Mouse (Mus musculus): Measurements from ENCODE around the gene Pla2g10. TPM values are rescaled to one million over a fixed set of nuclear protein-coding genes. Genes with fewer than 3 reads are reported as not detected.
A peak's percentile ranks its signal among the peaks of the same experiment; 100 is the strongest.
"Not testable (repeated sequence)": the region's sequence is repeated elsewhere in the genome, so short reads cannot be mapped to it uniquely, and the experiment has no call there.

Gene Pla2g10
- polyA plus RNA-seq (2015; fragmentation: Nextera tagmentation; extraction: Ambion mirVana), result 0.21 and 0.47 TPM in 2 replicates

GRCm38 (mm10) chr16:13730285-13731255 is at the start of gene Pla2g10:
TSS of gene Pla2g10 (minus strand) at chr16:13730983.
- no peak within 1 kb of the TSS for H3K27ac ChIP-seq
- 0 out of 2 replicates have a peak, but pooled peaks have one; percentile 50 for ATAC-seq
- H3K27me3 ChIP-seq, result no peaks in the 10 kb centered on the region
- 0 out of 2 replicates have a peak within 1 kb of the TSS, but pooled peaks have one; percentile 8 for H3K4me3 ChIP-seq (replicated peaks)
- H3K9me3 ChIP-seq, result no peaks in the 10 kb centered on the region
- H3K4me2 ChIP-seq (replicated peaks), result peak within 1 kb of the TSS; percentile 19
- 0 out of 2 replicates have a peak, but pooled peaks cover 5% of the 10 kb centered on the region for H3K4me1 ChIP-seq (replicated peaks)
- no peaks in the 10 kb centered on the region for H3K36me3 ChIP-seq
- H3K9ac ChIP-seq (replicated peaks), result no peak within 1 kb of the TSS
- WGBS, result 17% methylated on average over 26 of the region's 26 CpGs

- 87% methylated on average over 3 of the region's 3 CpGs for WGBS
- H3K4me1 ChIP-seq (replicated peaks); H3K9ac ChIP-seq (replicated peaks); H3K4me3 ChIP-seq (replicated peaks); H3K9me3 ChIP-seq; H3K4me2 ChIP-seq (replicated peaks); H3K27me3 ChIP-seq; H3K36me3 ChIP-seq; ATAC-seq; H3K27ac ChIP-seq: not testable (repeated sequence)
These were observed 43.9 kb upstream of the Pla2g10 start for GRCm38 (mm10) chr16:13774651-13775050.

GRCm38 (mm10) chr16:13774011-13774410 is 43.2 kb upstream of the Pla2g10 start:
- not testable (repeated sequence) for H3K27me3 ChIP-seq; H3K9me3 ChIP-seq; H3K4me1 ChIP-seq (replicated peaks); H3K36me3 ChIP-seq; H3K27ac ChIP-seq; H3K4me2 ChIP-seq (replicated peaks); ATAC-seq; H3K9ac ChIP-seq (replicated peaks); H3K4me3 ChIP-seq (replicated peaks)
- WGBS, result 87% methylated on average over 2 of the region's 2 CpGs

DNA sequence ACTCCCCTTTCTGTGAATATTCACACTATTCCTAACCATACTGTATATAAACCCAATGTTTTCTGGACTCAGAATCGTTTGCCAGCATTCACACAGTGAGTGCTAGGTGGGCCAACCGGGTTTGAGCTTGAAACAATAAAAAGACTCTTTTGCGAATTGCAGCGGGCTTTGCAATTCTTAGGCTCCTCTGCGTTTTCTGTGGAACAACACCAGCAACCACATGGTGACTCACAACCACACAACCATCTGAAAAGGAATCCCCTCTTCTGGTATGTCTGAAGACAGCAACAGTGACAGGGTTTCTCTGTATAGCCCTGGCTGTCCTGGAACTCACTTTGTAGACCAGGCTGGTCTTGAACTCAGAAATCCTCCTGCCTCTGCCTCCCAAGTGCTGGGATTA is 41.3 kb upstream of the Pla2g10 start:
- H3K9ac ChIP-seq (replicated peaks); H3K27ac ChIP-seq; H3K9me3 ChIP-seq; H3K36me3 ChIP-seq; H3K27me3 ChIP-seq; H3K4me3 ChIP-seq (replicated peaks); H3K4me1 ChIP-seq (replicated peaks); ATAC-seq; H3K4me2 ChIP-seq (replicated peaks): not testable (repeated sequence)
- 88% methylated on average over 5 of the region's 5 CpGs for WGBS

GRCm38 (mm10) chr16:13771603-13772002 is 40.8 kb upstream of the Pla2g10 start:
- not testable (repeated sequence) for H3K4me2 ChIP-seq (replicated peaks); H3K4me1 ChIP-seq (replicated peaks); ATAC-seq; H3K9me3 ChIP-seq; H3K27me3 ChIP-seq; H3K36me3 ChIP-seq; H3K4me3 ChIP-seq (replicated peaks); H3K9ac ChIP-seq (replicated peaks); H3K27ac ChIP-seq
- WGBS, result 74% methylated on average over 4 of the region's 4 CpGs

DNA sequence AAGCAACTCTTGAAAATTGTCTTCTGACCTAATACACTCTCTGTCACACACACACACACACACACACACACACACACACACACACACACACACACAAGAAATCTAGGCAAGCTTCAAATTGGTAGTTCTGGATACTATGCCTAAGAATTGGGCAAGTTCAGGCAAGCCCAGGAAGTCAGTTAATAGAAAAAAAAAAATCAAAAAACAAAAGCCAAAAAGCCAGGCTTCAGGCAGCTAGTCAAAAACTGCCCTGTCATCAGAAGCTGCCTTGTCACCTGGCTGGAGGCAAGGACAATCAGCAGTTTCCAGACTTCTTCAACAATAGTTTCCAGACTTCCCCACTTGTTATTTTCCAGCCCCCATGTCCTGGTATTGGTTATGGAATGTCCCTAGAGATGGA is 35.6 kb upstream of the Pla2g10 start:
- Histone ChIP-seq H3K27ac (no peak overlapping the region), H3K9ac (replicated peaks) (no peak overlapping the region), H3K9me3 (no peaks in the 10 kb centered on the region), H3K4me3 (replicated peaks) (no peak overlapping the region), H3K36me3 (no peaks in the 10 kb centered on the region), H3K4me2 (replicated peaks) (no peak overlapping the region), H3K27me3 (no peaks in the 10 kb centered on the region), H3K4me1 (replicated peaks) (no peaks in the 10 kb centered on the region)
- no peak for ATAC-seq

DNA sequence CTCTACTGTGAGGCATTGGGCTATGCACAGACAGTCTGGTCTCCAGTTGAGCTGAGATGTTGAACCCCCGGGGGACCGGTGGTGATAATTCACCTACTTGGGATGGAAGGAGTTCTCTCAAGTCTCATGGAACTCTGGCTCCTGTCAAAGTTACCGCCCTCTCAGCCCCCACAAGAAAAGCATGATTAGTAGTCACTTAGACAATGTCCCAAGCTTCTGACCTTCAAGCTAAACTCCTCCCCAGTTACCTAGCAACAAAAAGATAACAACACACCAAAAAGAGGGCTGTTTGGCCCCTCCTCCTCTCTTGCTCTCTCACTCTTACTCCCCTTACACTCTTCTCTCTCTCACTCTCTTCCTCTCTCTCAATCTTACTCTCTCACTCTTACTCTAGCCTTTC is 33.7 kb upstream of the Pla2g10 start:
- no peak overlapping the region for H3K4me3 ChIP-seq (replicated peaks)
- no peaks in the 10 kb centered on the region for H3K36me3 ChIP-seq
- no peaks in the 10 kb centered on the region for H3K9me3 ChIP-seq
- no peaks in the 10 kb centered on the region for H3K27me3 ChIP-seq
- WGBS, result 80% methylated on average over 3 of the region's 3 CpGs
- no peak for ATAC-seq
- H3K4me1 ChIP-seq (replicated peaks), result no peaks in the 10 kb centered on the region
- H3K27ac ChIP-seq, result no peak overlapping the region
- no peak overlapping the region for H3K4me2 ChIP-seq (replicated peaks)
- H3K9ac ChIP-seq (replicated peaks), result no peak overlapping the region

- not testable (repeated sequence) for H3K4me2 ChIP-seq (replicated peaks); H3K9me3 ChIP-seq; H3K36me3 ChIP-seq; H3K9ac ChIP-seq (replicated peaks); H3K27me3 ChIP-seq; ATAC-seq; H3K4me1 ChIP-seq (replicated peaks); H3K27ac ChIP-seq; H3K4me3 ChIP-seq (replicated peaks)
- WGBS, result 97% methylated on average over 1 of the region's 1 CpGs
These were observed 32.0 kb upstream of the Pla2g10 start for GRCm38 (mm10) chr16:13762807-13763206.

- Histone ChIP-seq H3K27ac (no peak overlapping the region), H3K4me1 (replicated peaks) (peaks cover 20% of the 10 kb centered on the region), H3K4me3 (replicated peaks) (no peak overlapping the region), H3K9me3 (no peaks in the 10 kb centered on the region), H3K36me3 (no peaks in the 10 kb centered on the region), H3K9ac (replicated peaks) (no peak overlapping the region), H3K27me3 (no peaks in the 10 kb centered on the region), H3K4me2 (replicated peaks) (no peak overlapping the region)
- 100% methylated on average over 2 of the region's 2 CpGs for whole genome bisulfite sequencing
- no peak for ATAC-seq
These were observed 27.0 kb upstream of the Pla2g10 start for GRCm38 (mm10) chr16:13757823-13758222.

DNA sequence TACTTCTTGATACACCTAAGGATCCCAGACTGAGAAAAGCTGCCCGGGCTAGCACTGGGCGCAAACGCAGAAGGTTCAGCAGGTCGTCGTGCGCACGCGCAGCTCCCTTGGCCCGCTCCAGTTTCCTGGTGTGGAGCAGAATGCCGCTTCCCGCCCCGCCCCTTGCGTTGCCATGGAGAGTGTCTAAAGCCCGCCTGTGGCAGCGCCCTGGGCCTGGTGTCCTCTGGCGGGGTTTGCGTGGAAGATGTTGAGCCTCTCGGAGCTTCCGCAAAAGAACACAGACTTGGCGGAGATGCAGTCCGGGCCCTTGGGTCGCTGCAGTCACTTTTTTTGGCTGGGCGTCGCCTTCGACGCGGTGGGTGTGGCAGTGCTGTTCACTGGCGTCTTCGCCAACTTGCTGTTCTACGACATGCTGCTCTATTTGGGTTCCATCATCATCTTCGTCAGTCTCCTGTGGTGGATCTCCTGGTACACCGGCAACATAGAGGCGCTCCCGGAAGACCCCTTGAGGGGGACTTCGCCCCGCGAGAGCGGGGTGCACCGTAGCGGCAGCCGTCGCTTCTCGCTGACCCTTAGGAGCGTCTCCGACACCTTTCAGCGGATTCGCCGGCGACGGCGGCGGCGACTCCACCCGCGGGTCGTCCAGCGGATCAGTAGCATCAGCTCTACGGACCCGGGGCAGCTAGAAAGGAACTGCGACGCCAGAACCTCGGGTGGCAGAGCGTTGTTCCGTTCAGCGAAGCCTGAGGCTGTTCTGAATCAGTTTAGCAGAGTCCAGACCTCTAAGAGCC is 23.8 kb upstream of the Pla2g10 start:
- H3K27ac ChIP-seq, result peak overlapping the region; percentile 44; the same call in 1 of the 2 replicates
- ATAC-seq, result peak; percentile 98
- H3K4me3 ChIP-seq (replicated peaks), result peak overlapping the region; percentile 62
- peak overlapping the region; percentile 80 for H3K9ac ChIP-seq (replicated peaks)
- no peaks in the 10 kb centered on the region for H3K36me3 ChIP-seq
- under 1% methylated on average over 65 of the region's 65 CpGs for WGBS
- H3K4me1 ChIP-seq (replicated peaks), result peaks cover 20% of the 10 kb centered on the region
- H3K4me2 ChIP-seq (replicated peaks), result peak overlapping the region; percentile 94
- H3K27me3 ChIP-seq, result no peaks in the 10 kb centered on the region
- no peaks in the 10 kb centered on the region for H3K9me3 ChIP-seq

GRCm38 (mm10) chr16:13753986-13754385 is 23.2 kb upstream of the Pla2g10 start:
- Histone ChIP-seq H3K4me2 (replicated peaks) (peak overlapping the region; percentile 94), H3K27me3 (no peaks in the 10 kb centered on the region), H3K9me3 (no peaks in the 10 kb centered on the region), H3K4me3 (replicated peaks) (peak overlapping the region; percentile 62), H3K4me1 (replicated peaks) (peaks cover 20% of the 10 kb centered on the region), H3K9ac (replicated peaks) (no peak overlapping the region), H3K27ac (no peak overlapping the region), H3K36me3 (no peaks in the 10 kb centered on the region)
- ATAC-seq, result peak; percentile 67
- 70% methylated on average over 8 of the region's 8 CpGs for WGBS

DNA sequence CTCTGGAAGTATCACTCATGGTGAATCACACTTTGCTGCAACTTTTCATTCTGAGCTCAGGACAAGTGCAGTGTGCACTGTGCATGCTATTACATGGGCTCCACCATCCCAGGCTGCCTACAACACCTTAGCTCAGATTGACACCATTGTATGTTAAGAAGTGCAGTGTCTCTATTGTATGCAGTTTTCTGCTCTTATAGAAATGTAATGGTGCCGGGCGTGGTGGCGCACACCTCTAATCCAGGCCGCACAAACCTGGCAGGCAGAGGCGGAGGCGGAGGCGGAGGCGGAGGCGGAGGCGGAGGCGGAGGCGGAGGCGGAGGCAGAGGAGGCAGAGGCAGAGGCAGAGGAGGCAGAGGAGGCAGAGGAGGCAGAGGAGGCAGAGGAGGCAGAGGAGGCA is 19.8 kb upstream of the Pla2g10 start:
- Histone ChIP-seq H3K4me1 (replicated peaks) (peaks cover 4% of the 10 kb centered on the region; the same call in 1 of the 2 replicates), H3K27me3 (no peaks in the 10 kb centered on the region), H3K9me3 (no peaks in the 10 kb centered on the region), H3K9ac (replicated peaks) (no peak overlapping the region), H3K36me3 (no peaks in the 10 kb centered on the region), H3K4me2 (replicated peaks) (no peak overlapping the region), H3K4me3 (replicated peaks) (no peak overlapping the region), H3K27ac (no peak overlapping the region)
- WGBS, result 92% methylated on average over 13 of the region's 13 CpGs
- ATAC-seq, result no peak

All from midbrain, embryonic 13.5 days (tissue).